Mouse (Mus musculus) embryonic facial prominence, embryonic 13.5 days (tissue): ENCODE data around the gene Golgb1. TPM values are rescaled to one million over a fixed set of nuclear protein-coding genes. Genes with fewer than 3 reads are reported as not detected.

Experiments used
- ATAC-seq: fragments of 200-750 bp; cut with Nextera tagmentation; 2 replicates; pipeline ENCODE4 v1.8.0; 2017; ENCODE audit warnings: low read depth; ENCODE audit not compliant: insufficient number of reproducible peaks, insufficient read depth, low FRiP score, low TSS enrichment
- H3K27ac ChIP-seq: fragments of 300-500 bp; sonication (generic); 2 replicates; pipeline ENCODE4 v1.5.1; 2015; ENCODE audit warnings: moderate library complexity, mild to moderate bottlenecking, inconsistent platforms
- H3K27me3 ChIP-seq: fragments of 300-500 bp; sonication (generic); 2 replicates; pipeline ENCODE4 v1.6.1; 2015; ENCODE audit warnings: mild to moderate bottlenecking, inconsistent platforms
- H3K36me3 ChIP-seq: fragments of 300-500 bp; sonication (generic); 2 replicates; pipeline ENCODE4 v1.6.1; 2015; ENCODE audit warnings: mild to moderate bottlenecking, inconsistent platforms
- H3K4me1 ChIP-seq: fragments of 300-500 bp; sonication (generic); 2 replicates; pipeline ENCODE4 v1.6.1; 2015; ENCODE audit warnings: inconsistent platforms
- H3K4me2 ChIP-seq: fragments of 300-500 bp; sonication (generic); 2 replicates; pipeline ENCODE4 v1.6.1; 2015; ENCODE audit warnings: moderate library complexity, mild to moderate bottlenecking, inconsistent platforms
- H3K4me3 ChIP-seq: fragments of 300-500 bp; sonication (generic); 2 replicates; pipeline ENCODE4 v1.5.1; 2015; ENCODE audit warnings: mild to moderate bottlenecking, inconsistent platforms
- H3K9ac ChIP-seq: fragments of 300-500 bp; sonication (generic); 2 replicates; pipeline ENCODE4 v1.6.1; 2015; ENCODE audit warnings: mild to moderate bottlenecking, inconsistent platforms
- H3K9me3 ChIP-seq: fragments of 300-500 bp; sonication (generic); 2 replicates; pipeline ENCODE4 v1.6.1; 2016; ENCODE audit warnings: inconsistent platforms
- WGBS: fragments of 180-500 bp; shearing (Covaris S2); methylation state at CpG from one replicate; pipeline ENCODE4 v1.1.7; 2015; ENCODE audit warnings: mixed read lengths; 5-methylcytosine and 5-hydroxymethylcytosine counted together
- polyA plus RNA-seq: library from polyadenylated mRNA; unstranded; fragments of >200 nt; fragmentation: Nextera tagmentation; extraction: Ambion mirVana; gene quantifications from 2 replicates; pipeline ENCODE4 v1.2.1, GENCODE M21; 2015

The Golgb1 gene
- polyA plus RNA-seq, 1 experiment from 2014 or later, result 126 TPM

DNA sequence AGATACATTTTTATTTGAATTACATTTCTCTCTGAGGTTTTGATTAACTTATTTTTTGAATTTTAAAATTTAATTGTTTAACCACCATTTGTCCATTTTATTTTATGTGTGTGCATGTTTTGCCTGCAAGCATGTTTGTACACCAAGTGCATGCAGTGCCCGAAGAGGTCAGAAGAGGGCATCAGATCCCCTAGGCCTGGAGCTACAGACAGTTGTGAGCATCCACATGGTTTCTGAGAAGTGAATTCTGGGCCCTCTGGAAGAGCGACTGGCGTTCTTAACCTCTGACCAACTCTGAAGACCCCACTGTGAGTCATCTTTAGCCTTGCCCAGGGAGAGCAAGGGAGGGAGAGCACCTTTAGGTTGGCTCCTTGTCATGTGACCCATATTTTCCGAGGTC is 9.9 kb downstream of the Golgb1 start:
- no peaks in the 10 kb centered on the region for H3K4me1 ChIP-seq
- no peaks in the 10 kb centered on the region for H3K9me3 ChIP-seq
- WGBS, result 84% methylated on average over 4 of the region's 4 CpGs
- no peaks in the 10 kb centered on the region for H3K27me3 ChIP-seq
- H3K36me3 ChIP-seq, result peaks cover 35% of the 10 kb centered on the region
- no peak overlapping the region for H3K4me2 ChIP-seq
- ATAC-seq, result no peak
- H3K9ac ChIP-seq, result no peak overlapping the region
- no peak overlapping the region for H3K4me3 ChIP-seq
- H3K27ac ChIP-seq, result no peak overlapping the region

DNA sequence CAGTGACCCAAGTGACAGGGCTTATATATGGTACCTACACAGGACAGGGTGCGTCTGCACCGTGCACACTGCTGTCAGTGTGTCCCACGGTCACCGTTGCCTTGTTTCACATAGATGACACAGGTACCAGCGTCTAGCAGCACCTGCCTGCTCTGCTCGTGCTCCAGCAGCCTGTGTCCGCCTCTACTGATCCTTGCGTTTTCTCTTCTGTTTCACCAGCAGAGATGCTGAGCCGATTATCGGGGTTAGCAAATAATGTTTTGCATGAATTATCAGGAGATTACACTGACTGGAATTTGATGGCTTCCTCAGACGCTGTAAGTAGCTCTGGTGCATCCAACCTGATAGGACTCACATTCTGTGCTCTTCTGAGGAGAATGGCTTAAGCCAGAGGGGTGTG is 11.0 kb downstream of the Golgb1 start:
- Histone ChIP-seq H3K36me3 (peaks cover 43% of the 10 kb centered on the region), H3K4me2 (no peak overlapping the region), H3K4me3 (no peak overlapping the region), H3K27ac (no peak overlapping the region), H3K9ac (no peak overlapping the region), H3K9me3 (no peaks in the 10 kb centered on the region), H3K4me1 (no peaks in the 10 kb centered on the region), H3K27me3 (no peaks in the 10 kb centered on the region)
- WGBS, result 92% methylated on average over 11 of the region's 11 CpGs
- no peak for ATAC-seq

DNA sequence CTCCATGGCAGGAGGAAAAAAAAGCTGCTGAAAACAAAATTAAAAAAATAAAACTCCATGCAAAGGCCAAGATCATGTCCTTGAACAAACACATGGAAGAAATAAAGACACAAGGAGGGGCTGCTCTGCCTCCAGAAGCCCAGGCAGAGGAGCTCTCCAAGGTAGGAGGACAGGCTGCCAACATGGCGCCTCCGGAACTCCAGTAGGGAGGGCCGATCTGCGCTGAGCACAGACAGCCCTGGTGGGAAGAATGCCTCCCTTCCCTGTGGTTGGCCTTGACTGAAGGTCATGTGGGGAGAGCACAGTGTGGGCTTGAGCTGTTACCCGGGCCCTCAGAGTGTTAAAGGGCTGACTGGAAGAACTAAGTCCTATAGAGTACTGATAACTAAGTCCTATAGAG is 12.6 kb downstream of the Golgb1 start:
- H3K4me3 ChIP-seq, result no peak overlapping the region
- H3K4me2 ChIP-seq, result no peak overlapping the region
- peaks cover 57% of the 10 kb centered on the region for H3K36me3 ChIP-seq
- no peak overlapping the region for H3K9ac ChIP-seq
- H3K4me1 ChIP-seq, result no peaks in the 10 kb centered on the region
- ATAC-seq, result no peak
- no peaks in the 10 kb centered on the region for H3K9me3 ChIP-seq
- 84% methylated on average over 5 of the region's 5 CpGs for whole genome bisulfite sequencing
- no peaks in the 10 kb centered on the region for H3K27me3 ChIP-seq
- no peak overlapping the region for H3K27ac ChIP-seq

DNA sequence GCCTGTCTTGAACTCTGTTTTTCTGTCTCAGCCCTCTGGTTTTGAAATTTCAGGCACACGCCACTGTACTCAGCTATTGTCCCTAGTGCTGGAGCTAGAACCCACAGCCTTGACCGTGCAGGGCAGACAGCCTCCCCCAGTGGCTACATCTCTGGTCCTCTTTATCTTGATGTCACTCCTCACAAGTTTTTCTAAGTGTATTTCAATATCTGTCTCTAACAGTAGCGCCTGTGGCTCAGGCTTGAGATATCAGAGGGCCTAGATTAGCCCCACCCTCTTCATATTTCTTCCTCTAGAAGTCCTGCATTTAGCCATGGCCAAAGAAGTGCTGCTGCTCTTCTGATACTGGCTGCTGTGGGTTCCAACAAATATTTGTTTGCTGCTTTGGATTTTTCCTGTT is 15.6 kb downstream of the Golgb1 start:
- WGBS, result 94% methylated on average over 3 of the region's 3 CpGs
- ATAC-seq, result no peak
- peaks cover 80% of the 10 kb centered on the region for H3K36me3 ChIP-seq

DNA sequence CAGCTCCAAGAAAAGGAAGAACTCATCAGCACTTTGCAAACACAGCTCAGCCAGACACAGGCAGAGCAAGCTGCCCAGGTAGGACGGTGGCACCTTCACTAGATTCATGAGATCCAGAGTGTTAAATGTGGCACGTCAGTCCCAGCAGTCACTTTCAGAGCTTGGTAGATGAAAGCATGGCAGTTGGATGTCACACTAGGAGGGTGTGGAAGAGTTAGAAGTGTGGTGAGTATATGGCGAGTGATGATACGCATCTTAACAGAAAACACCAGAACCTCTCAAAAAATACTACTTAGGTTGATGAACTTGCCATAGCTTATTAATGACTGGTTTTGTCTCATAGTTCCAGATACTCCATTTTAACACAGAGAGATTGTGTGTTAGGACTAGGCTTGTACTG is 16.5 kb downstream of the Golgb1 start:
- H3K9ac ChIP-seq, result no peak overlapping the region
- no peaks in the 10 kb centered on the region for H3K27me3 ChIP-seq
- no peaks in the 10 kb centered on the region for H3K4me1 ChIP-seq
- 97% methylated on average over 4 of the region's 4 CpGs for WGBS
- peaks cover 80% of the 10 kb centered on the region for H3K36me3 ChIP-seq
- H3K4me2 ChIP-seq, result no peak overlapping the region
- ATAC-seq, result no peak
- H3K27ac ChIP-seq, result no peak overlapping the region
- H3K4me3 ChIP-seq, result no peak overlapping the region
- H3K9me3 ChIP-seq, result no peaks in the 10 kb centered on the region

More for the DNA sequence above, 15.6 kb downstream of the Golgb1 start:
- no peaks in the 10 kb centered on the region for H3K4me1 ChIP-seq
- no peak overlapping the region for H3K4me2 ChIP-seq
- H3K4me3 ChIP-seq, result no peak overlapping the region
- H3K27ac ChIP-seq, result no peak overlapping the region
- H3K27me3 ChIP-seq, result no peaks in the 10 kb centered on the region
- no peak overlapping the region for H3K9ac ChIP-seq
- no peaks in the 10 kb centered on the region for H3K9me3 ChIP-seq

DNA sequence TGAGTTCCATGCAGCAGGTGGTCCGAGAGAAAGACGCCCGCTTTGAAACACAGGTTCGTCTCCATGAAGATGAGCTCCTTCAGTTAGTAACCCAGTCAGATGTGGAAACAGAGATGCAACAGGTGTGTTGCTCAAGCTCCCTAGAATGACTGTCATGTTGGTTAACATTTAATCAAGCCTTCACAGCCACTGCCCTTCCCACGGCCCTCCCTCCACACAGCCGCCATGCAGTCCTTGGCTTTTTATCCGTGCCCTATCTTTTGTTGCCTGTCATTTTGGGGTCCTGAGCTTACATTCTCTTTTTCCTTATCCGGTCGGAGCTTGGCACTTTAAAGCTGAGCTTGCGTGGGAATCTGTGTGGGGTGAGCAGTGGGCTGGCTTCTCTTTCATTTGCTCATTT is 18.4 kb downstream of the Golgb1 start:
- Histone ChIP-seq H3K4me3 (no peak overlapping the region), H3K27ac (no peak overlapping the region), H3K4me2 (no peak overlapping the region), H3K36me3 (peaks cover 82% of the 10 kb centered on the region), H3K4me1 (no peaks in the 10 kb centered on the region), H3K9me3 (no peaks in the 10 kb centered on the region), H3K27me3 (no peaks in the 10 kb centered on the region), H3K9ac (no peak overlapping the region)
- 91% methylated on average over 10 of the region's 10 CpGs for WGBS
- ATAC-seq, result no peak

DNA sequence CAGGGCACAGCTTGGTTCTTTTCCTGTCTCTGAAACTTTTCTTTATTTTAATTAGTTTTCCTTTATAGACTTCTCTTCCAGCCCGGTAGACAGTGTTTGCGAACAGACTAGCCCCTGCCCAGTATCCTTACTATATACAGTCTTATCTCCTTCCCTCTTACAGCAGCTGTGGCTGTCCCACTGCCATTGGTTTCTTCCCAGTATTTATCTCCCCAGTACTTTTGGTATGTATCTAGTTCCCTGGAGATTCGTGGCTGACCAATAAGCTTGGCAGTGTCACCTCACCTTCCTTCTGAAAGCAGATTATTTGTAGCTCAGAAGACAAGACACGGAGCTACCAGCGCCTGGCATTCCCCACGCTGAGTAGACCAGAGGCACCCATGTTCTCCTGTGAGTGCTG is 21.8 kb downstream of the Golgb1 start:
- Histone ChIP-seq H3K27me3 (no peaks in the 10 kb centered on the region), H3K4me1 (no peaks in the 10 kb centered on the region), H3K36me3 (peaks cover 81% of the 10 kb centered on the region), H3K9ac (no peak overlapping the region), H3K9me3 (no peaks in the 10 kb centered on the region), H3K4me2 (no peak overlapping the region), H3K4me3 (no peak overlapping the region), H3K27ac (no peak overlapping the region)
- ATAC-seq, result no peak
- WGBS, result 94% methylated on average over 6 of the region's 6 CpGs

DNA sequence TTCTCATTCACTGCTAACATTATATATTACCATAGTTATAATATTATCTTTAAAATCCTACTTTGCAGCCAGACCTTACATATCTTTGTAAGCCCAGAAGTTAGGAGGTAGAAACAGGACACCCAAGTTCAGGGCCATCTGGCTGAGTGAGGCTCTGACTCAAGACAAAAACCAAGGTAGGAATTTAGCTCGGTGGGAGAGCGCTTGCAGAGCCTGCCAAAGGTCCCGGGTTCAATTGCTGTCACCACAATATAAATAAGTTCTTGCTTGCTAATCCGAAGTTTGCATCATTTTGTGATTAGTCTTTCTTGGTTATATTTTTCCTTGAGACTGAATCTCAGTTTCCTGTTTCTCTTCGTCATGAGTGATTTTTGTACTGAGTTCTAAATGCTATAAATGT is 28.2 kb downstream of the Golgb1 start:
- no peaks in the 10 kb centered on the region for H3K9me3 ChIP-seq
- no peaks in the 10 kb centered on the region for H3K4me1 ChIP-seq
- H3K4me2 ChIP-seq, result no peak overlapping the region
- no peaks in the 10 kb centered on the region for H3K27me3 ChIP-seq
- H3K9ac ChIP-seq, result no peak overlapping the region
- 87% methylated on average over 5 of the region's 5 CpGs for whole genome bisulfite sequencing
- no peak overlapping the region for H3K4me3 ChIP-seq
- ATAC-seq, result no peak
- no peak overlapping the region for H3K27ac ChIP-seq
- peaks cover 64% of the 10 kb centered on the region for H3K36me3 ChIP-seq

DNA sequence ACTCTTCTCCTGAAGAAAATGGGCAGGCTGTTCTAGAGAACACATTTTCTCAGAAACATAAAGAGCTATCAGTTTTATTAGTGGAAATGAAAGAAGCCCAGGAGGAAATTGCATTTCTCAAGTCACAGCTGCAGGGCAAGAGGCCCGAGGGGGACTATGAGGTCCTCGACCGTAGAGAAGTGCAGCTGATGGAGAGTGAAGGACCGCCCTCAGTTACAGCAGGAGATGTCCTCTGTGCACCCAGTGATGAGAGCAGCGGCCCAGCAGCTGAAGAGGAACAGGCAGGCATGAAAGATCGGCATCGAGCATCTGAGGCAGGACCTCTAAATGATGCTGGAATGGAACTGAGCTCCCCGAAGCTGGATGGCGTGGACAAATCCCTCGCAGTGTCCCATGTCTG is 37.0 kb downstream of the Golgb1 start:
- H3K4me1 ChIP-seq, result no peaks in the 10 kb centered on the region
- no peak overlapping the region for H3K27ac ChIP-seq
- no peak overlapping the region for H3K9ac ChIP-seq
- H3K4me2 ChIP-seq, result no peak overlapping the region
- ATAC-seq, result no peak
- no peaks in the 10 kb centered on the region for H3K9me3 ChIP-seq
- H3K36me3 ChIP-seq, result peaks cover 83% of the 10 kb centered on the region
- H3K27me3 ChIP-seq, result no peaks in the 10 kb centered on the region
- WGBS, result 89% methylated on average over 10 of the region's 10 CpGs
- H3K4me3 ChIP-seq, result no peak overlapping the region

DNA sequence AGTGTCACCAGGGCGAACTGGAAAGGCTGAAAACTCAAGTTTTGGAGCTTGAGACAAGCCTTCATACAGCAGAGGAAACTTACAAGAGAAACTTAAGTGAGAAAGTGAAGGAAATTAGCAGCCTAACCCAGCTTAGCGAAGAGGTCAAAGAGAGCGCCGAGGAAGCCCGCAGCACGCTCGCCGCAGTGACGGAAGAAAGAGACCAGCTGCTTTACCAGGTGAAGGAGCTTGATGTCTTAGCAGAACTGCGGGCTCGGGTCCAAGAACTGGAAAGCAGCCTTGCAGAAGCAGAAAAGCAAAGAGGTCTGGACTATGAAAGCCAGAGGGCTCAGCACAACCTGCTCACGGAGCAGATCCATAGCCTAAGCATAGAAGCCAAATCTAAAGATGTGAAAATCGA is 37.4 kb downstream of the Golgb1 start:
- WGBS, result 92% methylated on average over 13 of the region's 13 CpGs
- H3K9me3 ChIP-seq, result no peaks in the 10 kb centered on the region
- H3K4me3 ChIP-seq, result no peak overlapping the region
- H3K27me3 ChIP-seq, result no peaks in the 10 kb centered on the region
- H3K4me2 ChIP-seq, result no peak overlapping the region
- no peak overlapping the region for H3K9ac ChIP-seq
- H3K4me1 ChIP-seq, result no peaks in the 10 kb centered on the region
- no peak for ATAC-seq
- H3K36me3 ChIP-seq, result peaks cover 86% of the 10 kb centered on the region
- H3K27ac ChIP-seq, result no peak overlapping the region

DNA sequence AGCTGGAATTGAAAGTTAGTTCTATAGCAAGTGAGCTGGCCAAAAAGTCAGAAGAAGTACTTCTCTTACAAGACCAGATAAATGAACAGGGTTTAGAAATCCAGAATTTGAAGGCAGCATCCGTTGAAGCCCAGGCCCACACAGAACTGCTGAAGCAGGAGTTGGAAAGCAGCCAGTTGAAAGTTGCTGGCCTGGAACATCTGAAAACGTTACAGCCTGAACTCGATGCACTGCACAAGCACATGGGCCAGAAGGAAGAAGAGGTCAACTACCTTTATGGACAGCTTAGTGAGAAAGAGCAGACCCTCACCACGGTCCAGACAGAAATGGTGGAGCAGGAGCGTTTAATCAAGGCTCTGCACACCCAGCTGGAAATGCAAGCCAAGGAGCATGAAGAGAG is 39.3 kb downstream of the Golgb1 start:
- H3K4me2 ChIP-seq, result no peak overlapping the region
- H3K9ac ChIP-seq, result no peak overlapping the region
- no peaks in the 10 kb centered on the region for H3K4me1 ChIP-seq
- H3K9me3 ChIP-seq, result no peaks in the 10 kb centered on the region
- H3K27ac ChIP-seq, result no peak overlapping the region
- H3K27me3 ChIP-seq, result no peaks in the 10 kb centered on the region
- WGBS, result 83% methylated on average over 5 of the region's 5 CpGs
- H3K36me3 ChIP-seq, result peaks cover 89% of the 10 kb centered on the region
- H3K4me3 ChIP-seq, result no peak overlapping the region
- ATAC-seq, result no peak

DNA sequence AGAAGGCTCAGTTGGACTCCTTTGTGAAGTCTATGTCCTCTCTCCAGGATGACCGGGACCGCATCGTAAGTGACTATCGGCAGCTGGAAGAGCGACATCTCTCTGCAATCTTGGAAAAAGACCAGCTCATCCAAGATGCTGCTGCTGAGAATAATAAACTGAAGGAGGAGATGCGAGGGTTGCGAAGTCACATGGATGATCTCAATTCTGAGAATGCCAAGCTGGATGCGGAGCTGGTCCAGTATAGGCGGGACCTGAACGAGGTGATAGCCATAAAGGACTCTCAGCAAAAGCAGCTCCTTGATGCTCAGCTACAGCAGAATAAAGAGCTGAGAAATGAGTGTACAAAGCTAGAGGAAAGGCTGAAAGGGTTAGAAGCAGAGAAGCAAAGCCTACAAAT is 43.6 kb downstream of the Golgb1 start:
- Histone ChIP-seq H3K9ac (no peak overlapping the region), H3K36me3 (peaks cover 81% of the 10 kb centered on the region), H3K4me1 (no peaks in the 10 kb centered on the region), H3K4me3 (no peak overlapping the region), H3K9me3 (no peaks in the 10 kb centered on the region), H3K27ac (no peak overlapping the region), H3K27me3 (no peaks in the 10 kb centered on the region), H3K4me2 (no peak overlapping the region)
- ATAC-seq, result no peak
- WGBS, result 97% methylated on average over 10 of the region's 10 CpGs

DNA sequence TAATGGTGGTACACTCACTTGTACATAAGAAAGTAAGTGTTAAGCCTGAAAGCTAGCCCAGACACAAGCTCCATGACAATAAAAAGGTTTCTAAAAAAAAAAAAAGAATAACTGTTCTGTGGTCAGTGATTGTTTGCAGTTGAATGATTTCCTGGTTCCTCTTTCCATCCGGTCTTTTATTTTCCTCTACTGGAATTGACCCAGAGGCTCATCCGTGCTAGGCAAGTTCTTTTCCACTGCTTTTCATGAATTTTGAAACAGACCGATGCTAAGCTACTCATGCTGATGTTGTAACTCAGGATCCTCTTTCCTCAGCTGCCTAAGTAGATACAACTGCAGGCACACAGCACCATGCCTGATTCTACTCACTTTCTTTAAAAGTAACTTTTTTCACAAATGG is 45.5 kb downstream of the Golgb1 start:
- Histone ChIP-seq H3K9me3 (no peaks in the 10 kb centered on the region), H3K36me3 (peaks cover 75% of the 10 kb centered on the region), H3K4me2 (no peak overlapping the region), H3K4me1 (no peaks in the 10 kb centered on the region), H3K9ac (no peak overlapping the region), H3K27me3 (no peaks in the 10 kb centered on the region), H3K27ac (no peak overlapping the region), H3K4me3 (no peak overlapping the region)
- 91% methylated on average over 3 of the region's 3 CpGs for WGBS
- no peak for ATAC-seq
